Mouse (Mus musculus) gastrocnemius, postnatal 25 days (tissue): ENCODE measurements at regions not wholly inside any gene's neighbourhood (a gene's known extent, or its start where the extent isn't known, plus 50 kb on each side); places are given as distances from the start of the nearest gene placed in this dataset.

ENCODE experiments used
- DNase-seq: peaks from one replicate; pipeline ENCODE4 v3.0.0; 2022

DNA sequence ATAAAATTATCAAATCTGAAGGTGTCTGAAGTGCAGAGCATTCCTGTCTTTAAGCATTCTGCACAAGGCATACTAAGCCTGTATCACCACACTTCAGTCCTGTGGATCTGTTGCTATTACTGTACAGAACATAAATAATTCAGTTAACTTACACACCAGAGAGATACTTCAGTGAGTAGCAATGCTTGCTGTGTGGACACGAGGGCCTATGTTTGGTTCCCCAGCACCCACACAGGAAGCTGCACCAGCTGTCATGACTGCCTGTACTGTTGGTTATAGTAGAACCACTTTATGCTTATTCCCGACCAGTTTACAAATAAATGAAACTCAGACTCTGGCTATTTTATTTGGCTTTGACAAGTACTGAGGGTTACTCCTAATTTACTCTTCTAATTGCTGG, 271.7 kb downstream of the Slc30a10 start:
- DNase-seq = no peak

GRCm38 (mm10) chr1:185726811-185727210, 272.2 kb downstream of the Slc30a10 start:
- DNase-seq = no peak

DNA sequence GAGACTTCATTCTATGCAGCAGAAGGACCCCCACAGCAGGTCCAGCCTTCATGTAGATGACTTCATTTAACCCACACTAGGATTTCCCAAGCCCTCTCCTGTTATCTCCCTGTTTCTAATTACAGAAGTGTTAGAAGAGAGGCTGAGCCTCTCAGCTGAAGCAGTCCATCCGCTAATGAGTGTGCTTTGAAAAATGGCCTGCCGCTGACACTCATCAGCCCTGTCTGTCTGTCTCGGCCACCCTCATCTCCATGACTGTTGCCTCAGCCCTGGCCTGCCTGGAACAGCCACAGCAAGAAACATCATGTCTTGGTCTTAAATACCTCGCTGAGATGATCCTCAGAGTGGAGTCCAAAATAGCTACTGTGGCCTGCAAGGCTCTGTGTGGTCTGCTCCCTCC, 273.1 kb downstream of the Slc30a10 start:
- no peak for DNase-seq

GRCm38 (mm10) chr1:185728406-185728805, 273.8 kb downstream of the Slc30a10 start:
- DNase-seq = no peak

- DNase-seq = no peak
These were observed 276.4 kb downstream of the Slc30a10 start for GRCm38 (mm10) chr1:185731062-185731461.

GRCm38 (mm10) chr1:185736773-185737172, 282.1 kb downstream of the Slc30a10 start:
- no peak for DNase-seq

DNA sequence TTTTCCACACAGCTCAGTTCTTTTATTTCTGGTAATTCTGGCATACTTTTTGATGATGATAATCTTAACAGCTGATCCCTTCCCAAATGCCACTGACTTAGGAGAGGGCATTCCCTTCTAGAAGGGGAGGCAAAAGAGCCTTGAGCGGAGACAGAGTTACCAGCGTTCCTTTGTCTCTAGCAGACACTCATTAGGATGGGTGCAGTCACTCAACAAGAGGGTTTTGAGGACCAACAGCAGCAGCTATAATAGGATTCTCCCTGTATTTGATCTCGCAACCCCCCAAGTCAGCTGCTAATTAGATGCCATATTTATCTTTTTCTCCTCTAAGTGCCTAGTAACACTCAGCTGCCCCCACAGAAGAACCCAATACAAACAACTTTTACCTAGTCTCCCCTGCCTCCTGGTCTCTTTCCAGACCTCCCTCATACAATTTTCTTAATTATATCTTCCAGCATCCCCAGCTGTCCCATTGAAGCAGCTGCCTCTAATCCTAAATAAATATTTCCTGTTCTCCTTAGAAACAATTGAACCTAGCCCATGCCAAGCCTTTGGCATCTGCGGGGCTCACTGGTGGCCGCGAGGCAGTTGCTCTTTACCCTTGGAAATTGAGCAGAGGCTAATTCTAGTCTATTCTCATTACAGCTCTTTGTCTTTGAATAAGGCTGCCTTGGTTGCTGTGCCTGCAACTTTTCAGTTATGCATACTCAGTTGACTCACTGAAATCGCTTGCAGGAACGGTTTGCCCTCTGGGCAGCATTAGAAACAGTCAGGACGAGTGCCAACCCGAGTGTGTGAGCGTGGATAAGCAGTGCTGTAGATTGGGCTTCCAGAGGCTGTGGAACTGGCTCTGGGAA, 286.6 kb downstream of the Slc30a10 start:
- no peak for DNase-seq

DNA sequence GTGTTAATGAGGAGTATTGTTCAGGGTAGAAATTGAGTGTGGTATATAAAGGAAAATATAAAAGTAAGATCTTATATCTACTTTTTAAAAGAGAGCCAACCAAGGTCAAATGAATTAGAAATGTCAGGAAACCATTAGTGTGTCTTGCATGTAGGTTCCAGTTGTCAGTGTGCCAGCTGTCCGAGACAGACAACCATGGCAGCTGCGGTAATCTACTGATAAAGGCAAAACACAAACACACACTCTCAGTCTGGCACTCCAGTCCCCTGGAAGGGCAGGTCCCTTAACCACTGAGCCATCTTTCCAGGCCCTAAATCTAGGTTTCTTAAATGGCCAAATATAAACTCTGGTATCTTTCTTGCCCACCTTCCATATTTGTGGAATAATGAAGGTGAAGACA, 294.6 kb downstream of the Slc30a10 start:
- DNase-seq = no peak

GRCm38 (mm10) chr1:185754486-185755290, 300.0 kb downstream of the Slc30a10 start:
- DNase-seq = no peak

- no peak for DNase-seq
These were observed 302.7 kb downstream of the Slc30a10 start for GRCm38 (mm10) chr1:185757376-185757775.

- DNase-seq = no peak
These were observed 319.6 kb downstream of the Slc30a10 start for GRCm38 (mm10) chr1:185774202-185774601.

DNA sequence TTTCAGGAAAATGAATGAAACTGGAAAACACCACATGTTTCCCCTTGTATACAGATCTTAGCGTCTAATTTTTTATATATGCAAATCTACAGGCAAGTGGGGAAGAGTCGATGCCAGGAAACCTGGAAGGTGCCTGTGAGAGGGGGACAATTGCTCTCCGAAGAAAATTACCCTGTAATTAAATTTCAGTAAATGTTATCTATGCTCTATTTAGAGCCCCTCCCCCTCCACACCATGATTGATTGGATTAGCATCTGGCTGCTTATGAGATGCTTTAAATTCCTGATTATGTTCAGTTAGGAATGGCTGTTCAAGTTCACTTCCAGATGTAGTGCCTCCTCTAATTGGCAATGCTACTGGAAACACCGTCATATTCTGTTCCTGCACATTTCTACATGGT, 325.0 kb downstream of the Slc30a10 start:
- DNase-seq = no peak

GRCm38 (mm10) chr1:185802156-185802555, 315.0 kb downstream of the Lyplal1 start:
- no peak for DNase-seq

DNA sequence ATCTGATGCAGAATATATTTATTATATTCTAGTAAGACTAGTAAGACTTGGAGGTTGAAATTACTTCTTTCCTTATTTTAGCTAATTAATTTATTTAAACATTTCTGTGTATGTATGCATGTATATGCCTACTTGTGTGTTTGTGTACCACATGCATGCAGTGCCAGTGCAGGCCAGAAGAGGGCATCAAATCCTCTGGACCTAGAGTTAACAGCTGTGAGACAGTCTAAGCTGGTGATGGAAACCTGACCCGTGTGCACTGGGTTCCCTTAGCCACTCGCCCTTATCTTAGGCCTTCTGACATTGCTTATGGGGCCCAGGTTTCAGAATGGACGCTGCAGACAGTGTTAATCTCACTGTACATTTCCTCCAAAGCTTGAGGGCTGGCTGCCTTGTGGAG, 302.2 kb downstream of the Lyplal1 start:
- no peak for DNase-seq

DNA sequence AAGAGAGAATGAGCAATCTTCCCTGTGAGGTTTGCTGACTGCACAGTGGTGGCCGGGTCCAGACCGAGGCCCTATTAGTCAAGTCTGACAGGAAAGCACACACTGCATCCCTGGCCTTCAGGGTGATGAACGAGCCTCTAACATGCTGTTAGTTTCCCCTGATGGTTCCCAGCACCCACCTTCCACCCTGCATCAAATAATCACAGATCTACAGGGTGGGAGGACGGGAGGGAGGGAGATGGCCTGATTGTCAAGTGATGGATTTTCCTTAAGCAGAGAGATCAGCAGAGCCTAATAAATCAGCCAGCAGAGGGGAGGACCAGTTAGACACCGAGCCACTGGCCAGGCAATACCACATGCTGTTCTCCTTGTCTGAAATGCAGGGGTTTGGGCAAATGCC, 298.1 kb downstream of the Lyplal1 start:
- DNase-seq = no peak

DNA sequence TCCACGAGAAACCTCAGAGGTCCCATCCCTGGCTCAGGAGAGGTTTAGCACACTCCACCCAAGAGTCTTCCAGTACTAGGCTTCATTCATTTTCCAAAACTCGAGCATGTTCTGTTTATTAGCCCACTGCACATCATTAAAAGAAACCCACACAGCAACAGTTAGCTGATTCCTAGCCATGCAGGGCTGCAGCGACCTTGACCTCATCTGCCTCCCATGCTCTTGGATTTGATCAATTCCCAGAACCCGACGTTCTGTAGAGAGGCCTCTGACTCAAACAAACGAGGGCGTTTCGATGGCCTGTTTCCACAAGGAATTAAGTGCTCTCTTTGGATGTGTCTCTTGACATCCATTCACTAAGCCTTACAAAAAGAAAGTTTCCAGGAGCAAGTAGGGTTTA, 294.9 kb downstream of the Lyplal1 start:
- DNase-seq = peak; percentile 61

GRCm38 (mm10) chr1:185823226-185823625, 293.9 kb downstream of the Lyplal1 start:
- no peak for DNase-seq

GRCm38 (mm10) chr1:185823956-185824355, 293.2 kb downstream of the Lyplal1 start:
- peak; percentile 31 for DNase-seq

- no peak for DNase-seq
These were observed 289.1 kb downstream of the Lyplal1 start for GRCm38 (mm10) chr1:185827986-185828385.

GRCm38 (mm10) chr1:185828486-185828885, 288.6 kb downstream of the Lyplal1 start:
- no peak for DNase-seq

GRCm38 (mm10) chr1:185832059-185832458, 285.1 kb downstream of the Lyplal1 start:
- no peak for DNase-seq

DNA sequence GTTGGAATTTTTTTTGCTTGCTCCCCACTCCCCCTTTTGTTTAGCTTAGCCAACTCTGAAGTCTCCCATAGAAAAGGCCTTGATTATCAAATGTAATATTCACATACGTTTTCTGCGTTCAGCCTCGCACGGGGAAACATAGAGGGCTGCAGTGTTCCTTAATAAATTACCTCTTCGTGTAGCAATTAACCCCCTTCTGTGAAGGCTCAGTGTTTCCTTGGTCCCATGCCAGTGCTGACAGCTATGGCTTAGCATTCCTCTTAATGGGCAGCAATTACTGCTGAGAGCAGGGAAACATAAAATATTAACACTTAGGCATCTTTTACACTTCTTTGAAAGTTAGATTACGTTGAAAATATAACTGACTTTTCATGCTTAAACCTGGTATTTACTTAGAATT, 282.9 kb downstream of the Lyplal1 start:
- no peak for DNase-seq

DNA sequence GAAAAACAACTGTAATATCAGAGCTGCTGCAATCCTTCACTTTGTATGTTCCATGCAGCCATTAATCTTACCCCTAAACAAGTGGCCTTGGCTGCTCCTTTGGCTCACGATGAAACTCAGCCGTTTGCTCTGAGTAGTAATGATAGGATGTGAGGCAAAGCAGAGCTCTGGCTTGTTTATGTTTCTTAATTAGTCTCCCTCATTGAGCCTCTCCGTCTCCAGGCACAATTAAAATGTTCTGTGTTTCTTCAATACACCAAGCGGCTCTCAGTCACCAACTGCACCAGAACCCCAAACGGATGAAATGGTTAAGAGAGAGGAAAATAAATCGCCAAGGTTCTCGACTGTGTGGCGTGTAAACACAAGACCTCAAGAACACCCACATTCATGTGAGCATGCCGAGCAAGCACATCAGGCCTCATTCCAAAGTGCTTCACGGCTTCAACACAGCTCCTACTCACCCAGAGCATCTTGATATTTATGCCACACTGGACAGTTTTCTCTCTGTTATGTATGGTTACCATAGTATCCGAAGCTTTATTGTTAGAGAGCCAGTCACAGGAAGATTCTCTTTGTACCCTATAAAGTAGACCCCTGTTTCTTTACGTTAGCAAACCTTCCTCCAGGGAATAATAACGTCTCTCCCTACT, 280.4 kb downstream of the Lyplal1 start:
- DNase-seq = no peak
